Mouse (Mus musculus) kidney, embryonic 14.5 days (tissue): ENCODE results near the gene Pcnt. TPM values are rescaled to one million over a fixed set of nuclear protein-coding genes. Genes with fewer than 3 reads are reported as not detected.

ENCODE experiments used
- ATAC-seq: fragments of 200-750 bp; cut with Nextera tagmentation; 2 replicates; pipeline ENCODE4 v1.8.0; 2017; ENCODE audit warnings: moderate number of reproducible peaks, mild to moderate bottlenecking, moderate TSS enrichment, moderate library complexity; ENCODE audit not compliant: low FRiP score, low TSS enrichment
- H3K27ac ChIP-seq: fragments of 300-500 bp; sonication (generic); 2 replicates; pipeline ENCODE4 v1.5.1; 2014; ENCODE audit warnings: low read depth, mild to moderate bottlenecking, low read length, moderate library complexity, mixed read lengths
- H3K27me3 ChIP-seq: fragments of 300-500 bp; sonication (generic); 2 replicates; pipeline ENCODE4 v1.6.1; 2014; ENCODE audit warnings: mild to moderate bottlenecking, low read length; ENCODE audit not compliant: control insufficient read depth, insufficient read depth
- H3K36me3 ChIP-seq: fragments of 300-500 bp; sonication (generic); 2 replicates; pipeline ENCODE4 v1.6.1; 2014; ENCODE audit warnings: low read length, mixed read lengths; ENCODE audit not compliant: control insufficient read depth, insufficient read depth
- H3K4me1 ChIP-seq: fragments of 300-500 bp; sonication (generic); 2 replicates; pipeline ENCODE4 v1.6.1; 2014; ENCODE audit warnings: low read length, mixed read lengths; ENCODE audit not compliant: control insufficient read depth, insufficient read depth
- H3K4me2 ChIP-seq: fragments of 300-500 bp; sonication (generic); replicated peaks from 2 replicates; pipeline ENCODE4 v1.6.1; 2014; ENCODE audit warnings: low read depth, mild to moderate bottlenecking, low read length
- H3K4me3 ChIP-seq: fragments of 300-500 bp; sonication (generic); 2 replicates; pipeline ENCODE4 v1.5.1; 2014; ENCODE audit warnings: mild to moderate bottlenecking, low read length
- H3K9ac ChIP-seq: fragments of 300-500 bp; sonication (generic); 2 replicates; pipeline ENCODE4 v1.6.1; 2014; ENCODE audit warnings: low read depth, mild to moderate bottlenecking, low read length, moderate library complexity
- H3K9me3 ChIP-seq: fragments of 300-500 bp; sonication (generic); 2 replicates; pipeline ENCODE4 v1.6.1; 2016; ENCODE audit warnings: low read length; ENCODE audit not compliant: control insufficient read depth
- WGBS: fragments of 180-500 bp; shearing (Covaris S2); extraction: QIAGEN DNeasy Blood & Tissue Kit; methylation state at CpG from one replicate; pipeline ENCODE4 v1.1.7; 2014; 5-methylcytosine and 5-hydroxymethylcytosine counted together
- polyA plus RNA-seq: library from polyadenylated mRNA; unstranded; fragments of >200 nt; fragmentation: Nextera tagmentation; extraction: Ambion mirVana; gene quantifications from 2 replicates; pipeline ENCODE4 v1.2.1, GENCODE M21; 2014

Gene Pcnt
- polyA plus RNA-seq, 1 experiment from 2014 or later = 27.1 TPM

DNA sequence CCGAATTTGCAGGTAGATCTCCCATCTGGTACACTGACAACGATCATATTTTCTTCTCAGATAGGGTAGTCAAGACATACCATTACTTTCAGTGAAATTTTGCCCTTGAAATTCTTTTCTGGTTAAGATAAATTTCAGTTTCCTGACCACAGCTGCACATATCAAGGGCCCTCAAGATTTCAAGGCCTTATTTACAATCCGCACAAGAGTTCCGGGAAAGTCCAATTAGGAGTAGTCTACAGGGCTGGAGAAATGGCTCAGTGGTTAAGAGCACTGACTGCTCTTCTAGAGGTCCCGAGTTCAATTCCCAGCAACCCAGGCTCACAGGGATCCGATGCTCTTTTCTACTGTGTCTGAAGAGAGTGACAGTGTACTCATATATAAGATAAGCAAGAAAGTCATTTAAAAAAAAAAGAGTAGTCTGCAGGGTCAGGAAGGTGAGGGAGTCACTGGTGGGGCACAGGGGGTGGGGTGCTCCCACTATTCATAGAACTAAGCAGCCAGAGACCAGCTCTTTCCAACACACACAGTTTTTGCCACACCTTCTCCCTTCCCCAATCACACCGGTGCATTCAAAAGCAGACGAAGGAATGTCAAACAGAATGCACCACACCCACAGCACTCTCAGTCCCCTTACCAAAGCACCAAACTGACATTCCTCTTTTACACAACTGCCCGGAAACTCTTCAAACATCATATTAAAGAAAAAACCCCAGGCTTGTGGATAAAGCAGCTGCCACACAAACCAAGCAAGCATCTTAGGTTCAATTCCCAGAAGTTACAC, 3.3 kb downstream of the Pcnt start:
- Histone ChIP-seq H3K4me3 (no peak overlapping the region), H3K36me3 (peaks cover 47% of the 10 kb centered on the region), H3K27ac (no peak overlapping the region), H3K9me3 (no peaks in the 10 kb centered on the region), H3K4me1 (peaks cover 17% of the 10 kb centered on the region), H3K9ac (no peak overlapping the region), H3K4me2 (no peak overlapping the region), H3K27me3 (no peaks in the 10 kb centered on the region)
- WGBS = 97% methylated on average over 9 of the region's 9 CpGs
- no peak for ATAC-seq

GRCm38 (mm10) chr10:76433925-76434324, 8.7 kb downstream of the Pcnt start:
- H3K4me2 ChIP-seq = no peak overlapping the region
- no peak overlapping the region for H3K4me3 ChIP-seq
- peaks cover 87% of the 10 kb centered on the region for H3K36me3 ChIP-seq
- H3K9ac ChIP-seq = no peak overlapping the region; the same call in 1 of the 2 replicates
- no peak for ATAC-seq
- 96% methylated on average over 11 of the region's 11 CpGs for WGBS
- no peak overlapping the region for H3K27ac ChIP-seq
- no peaks in the 10 kb centered on the region for H3K27me3 ChIP-seq
- H3K9me3 ChIP-seq = no peaks in the 10 kb centered on the region
- no peaks in the 10 kb centered on the region for H3K4me1 ChIP-seq

- no peak overlapping the region for H3K4me3 ChIP-seq
- no peak overlapping the region for H3K27ac ChIP-seq
- H3K9ac ChIP-seq = no peak overlapping the region
- peaks cover 95% of the 10 kb centered on the region for H3K36me3 ChIP-seq
- WGBS = 96% methylated on average over 7 of the region's 7 CpGs
- H3K9me3 ChIP-seq = no peaks in the 10 kb centered on the region
- no peaks in the 10 kb centered on the region for H3K4me1 ChIP-seq
- no peak for ATAC-seq
- H3K27me3 ChIP-seq = no peaks in the 10 kb centered on the region
- H3K4me2 ChIP-seq = no peak overlapping the region
Measured at GRCm38 (mm10) chr10:76425674-76426073, 16.9 kb downstream of the Pcnt start.

GRCm38 (mm10) chr10:76416811-76417210, 25.8 kb downstream of the Pcnt start:
- peaks cover 73% of the 10 kb centered on the region for H3K36me3 ChIP-seq
- no peak for ATAC-seq
- no peaks in the 10 kb centered on the region for H3K9me3 ChIP-seq
- H3K9ac ChIP-seq = no peak overlapping the region
- H3K4me2 ChIP-seq = no peak overlapping the region
- no peak overlapping the region for H3K27ac ChIP-seq
- no peaks in the 10 kb centered on the region for H3K4me1 ChIP-seq
- H3K4me3 ChIP-seq = no peak overlapping the region
- H3K27me3 ChIP-seq = no peaks in the 10 kb centered on the region
- 82% methylated on average over 12 of the region's 12 CpGs for WGBS

- 58% methylated on average over 10 of the region's 10 CpGs for WGBS
- H3K27ac ChIP-seq = no peak overlapping the region
- no peaks in the 10 kb centered on the region for H3K27me3 ChIP-seq
Measured at GRCm38 (mm10) chr10:76408520-76408919, 34.1 kb downstream of the Pcnt start.

DNA sequence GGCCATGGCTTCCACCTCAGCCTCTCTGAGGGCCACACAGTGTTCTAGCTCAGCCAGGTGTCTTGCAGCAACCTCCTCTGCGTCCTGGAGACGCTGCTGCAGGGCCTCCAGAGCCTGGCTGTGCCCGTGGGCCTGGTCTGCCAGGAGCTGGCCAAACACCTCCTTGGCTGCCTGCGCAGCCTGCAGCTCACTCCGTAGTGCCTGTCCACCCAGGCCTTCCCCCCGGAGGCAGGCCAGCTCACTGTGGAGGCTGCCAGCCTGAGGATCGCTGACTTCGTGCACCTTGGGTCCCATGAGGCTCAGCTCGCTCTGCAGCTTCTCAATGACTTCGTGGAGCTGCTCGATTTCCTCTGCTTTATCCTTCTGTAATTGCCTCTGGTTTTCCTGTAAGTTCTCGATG, 50.0 kb downstream of the Pcnt start:
- Histone ChIP-seq H3K4me1 (no peaks in the 10 kb centered on the region), H3K36me3 (peaks cover 62% of the 10 kb centered on the region), H3K4me2 (no peak overlapping the region), H3K27me3 (no peaks in the 10 kb centered on the region), H3K9ac (no peak overlapping the region), H3K4me3 (no peak overlapping the region), H3K27ac (no peak overlapping the region), H3K9me3 (no peaks in the 10 kb centered on the region)
- WGBS = 93% methylated on average over 12 of the region's 12 CpGs
- ATAC-seq = no peak

More at GRCm38 (mm10) chr10:76408520-76408919, 34.1 kb downstream of the Pcnt start:
- Histone ChIP-seq H3K4me1 (no peaks in the 10 kb centered on the region), H3K9ac (no peak overlapping the region), H3K9me3 (no peaks in the 10 kb centered on the region), H3K4me3 (no peak overlapping the region), H3K4me2 (no peak overlapping the region), H3K36me3 (peaks cover 80% of the 10 kb centered on the region)
- ATAC-seq = no peak

- H3K4me1 ChIP-seq = no peaks in the 10 kb centered on the region
- peaks cover 60% of the 10 kb centered on the region for H3K36me3 ChIP-seq
- H3K27ac ChIP-seq = no peak overlapping the region
- 85% methylated on average over 9 of the region's 9 CpGs for WGBS
- no peaks in the 10 kb centered on the region for H3K27me3 ChIP-seq
- H3K4me2 ChIP-seq = no peak overlapping the region
- no peak for ATAC-seq
- no peak overlapping the region for H3K4me3 ChIP-seq
- no peaks in the 10 kb centered on the region for H3K9me3 ChIP-seq
- no peak overlapping the region for H3K9ac ChIP-seq
Measured at GRCm38 (mm10) chr10:76391786-76392185, 50.8 kb downstream of the Pcnt start.

GRCm38 (mm10) chr10:76391166-76391565, 51.4 kb downstream of the Pcnt start:
- no peaks in the 10 kb centered on the region for H3K9me3 ChIP-seq
- no peak overlapping the region for H3K9ac ChIP-seq
- no peaks in the 10 kb centered on the region for H3K4me1 ChIP-seq
- no peaks in the 10 kb centered on the region for H3K27me3 ChIP-seq
- H3K36me3 ChIP-seq = peaks cover 62% of the 10 kb centered on the region
- no peak overlapping the region for H3K4me2 ChIP-seq
- no peak for ATAC-seq
- H3K27ac ChIP-seq = no peak overlapping the region
- H3K4me3 ChIP-seq = no peak overlapping the region
- 94% methylated on average over 9 of the region's 9 CpGs for WGBS

- no peak for ATAC-seq
- no peak overlapping the region for H3K4me2 ChIP-seq
- H3K36me3 ChIP-seq = peaks cover 58% of the 10 kb centered on the region
- H3K4me3 ChIP-seq = no peak overlapping the region
- H3K9me3 ChIP-seq = no peaks in the 10 kb centered on the region
- H3K27me3 ChIP-seq = no peaks in the 10 kb centered on the region
- H3K4me1 ChIP-seq = no peaks in the 10 kb centered on the region
- no peak overlapping the region for H3K9ac ChIP-seq
- WGBS = 92% methylated on average over 18 of the region's 18 CpGs
- H3K27ac ChIP-seq = no peak overlapping the region
Measured at GRCm38 (mm10) chr10:76374981-76375380, 67.6 kb downstream of the Pcnt start.
